Mouse (Mus musculus): ENCODE results near the gene Dynlrb2. TPM values are rescaled to one million over a fixed set of nuclear protein-coding genes. Genes with fewer than 3 reads are reported as not detected.
A peak's percentile ranks its signal among the peaks of the same experiment; 100 is the strongest.

Dynlrb2 gene
- total RNA-seq (2021): 1 to 10 TPM; 4.5 TPM
- long read RNA-seq, transcript Dynlrb2-201 (4 exons, 515 nt): major isoform, 8 of 9 reads
- long read RNA-seq, partial matches to known transcripts: 1 of 9 reads
- long read RNA-seq, other reads (novel, unspliced or antisense): 0 of 9 reads

DNA sequence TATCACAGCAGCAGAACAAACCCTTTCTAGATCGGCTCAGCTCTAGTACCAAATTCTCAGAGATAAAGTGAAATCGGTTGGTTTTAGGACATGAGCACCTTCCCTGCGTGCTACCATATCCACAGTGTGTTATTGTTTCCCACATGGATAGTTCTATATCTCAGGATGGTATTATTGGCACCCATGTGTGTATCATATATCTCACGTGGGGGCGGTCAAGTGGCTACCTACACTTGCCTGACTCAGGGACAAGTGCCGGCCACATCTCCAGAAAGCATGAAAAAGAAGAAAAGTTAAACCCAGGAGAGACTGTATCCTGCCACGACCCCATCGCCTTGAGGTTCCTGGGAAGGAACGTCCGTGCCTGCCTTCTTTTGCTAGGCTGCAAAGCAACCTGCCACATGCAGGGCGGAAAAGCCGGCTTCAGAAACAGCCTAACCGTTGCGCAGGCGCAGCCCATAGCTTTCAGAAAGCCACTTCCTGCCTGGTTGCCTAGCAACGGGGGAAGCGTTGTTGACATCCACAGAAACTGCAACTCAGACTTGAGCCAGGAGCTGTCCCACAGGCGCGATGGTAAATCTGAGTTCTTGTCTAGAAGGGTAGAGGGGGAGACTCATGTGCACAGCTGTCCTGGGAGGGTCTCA lies at the start of gene Dynlrb2:
TSS of gene Dynlrb2 (plus strand) at position 498 of the 644 bp plus-strand sequence.
- peak; percentile 86 to 90 for DNase-seq (ENCODE audit: low spot score in 2 of 2)

DNA sequence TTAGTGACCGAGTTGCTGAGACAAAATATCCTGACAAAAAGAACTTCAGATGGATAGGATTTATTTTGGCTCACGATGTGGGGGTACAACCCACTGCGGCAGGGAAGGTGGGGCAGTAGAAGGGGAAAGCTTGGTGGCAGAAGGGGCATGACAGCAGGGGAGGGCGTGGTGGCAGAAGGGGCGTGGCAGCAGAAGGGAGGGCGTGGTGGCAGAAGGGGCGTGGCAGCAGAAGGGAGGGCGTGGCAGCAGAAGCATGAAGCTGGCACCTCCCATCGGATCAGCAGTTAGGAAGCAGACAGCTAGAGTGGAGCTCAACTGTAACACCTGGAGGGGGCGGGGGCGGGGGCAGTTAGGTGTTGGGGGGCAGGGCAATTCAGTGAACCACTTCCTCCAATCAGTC lies 46.2 kb upstream of the Dynlrb2 start:
- DNase-seq (ENCODE audit: low spot score in 2 of 2): no peak

DNA sequence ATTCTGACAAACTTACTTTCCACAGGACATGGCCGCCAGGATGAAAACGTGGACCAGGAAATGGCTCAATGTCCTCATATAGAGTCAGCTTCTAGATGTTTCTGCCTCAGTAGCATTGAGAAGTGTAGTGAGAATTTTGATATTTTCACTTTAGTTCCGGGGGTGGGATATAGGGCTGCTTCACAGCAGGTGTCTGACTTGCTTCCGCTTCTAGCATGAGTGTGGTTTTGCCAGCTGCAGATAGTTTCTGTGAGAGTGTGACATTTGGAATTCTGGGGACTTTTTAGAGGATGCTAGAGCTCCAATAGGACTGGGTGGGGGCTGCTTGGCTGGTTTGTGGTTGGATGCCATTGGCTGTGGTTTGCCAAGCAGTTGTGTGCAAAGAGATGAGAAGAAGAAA lies 43.3 kb upstream of the Dynlrb2 start:
- DNase-seq (ENCODE audit: low spot score in 2 of 2): no peak

DNA sequence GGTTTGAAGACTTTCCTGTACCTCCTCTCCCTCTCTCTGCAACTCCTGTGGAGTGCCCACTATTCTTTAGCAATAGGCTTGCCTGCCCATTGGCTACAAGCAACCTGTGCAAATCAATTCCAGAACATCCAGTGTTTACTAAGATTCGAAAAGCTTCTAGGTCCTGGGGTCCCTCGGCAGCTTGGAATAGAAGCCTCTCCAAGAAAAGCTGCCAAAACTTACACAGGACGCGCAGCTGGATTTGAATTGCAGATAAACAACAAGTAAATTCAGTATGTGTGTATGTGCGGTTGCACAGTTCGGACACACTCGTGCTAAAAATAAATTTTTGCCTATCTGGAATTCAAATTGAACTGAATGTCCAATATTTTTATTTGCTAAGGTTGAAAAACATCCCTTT lies 38.2 kb upstream of the Dynlrb2 start:
- DNase-seq (ENCODE audit: low spot score in 2 of 2): no peak

DNA sequence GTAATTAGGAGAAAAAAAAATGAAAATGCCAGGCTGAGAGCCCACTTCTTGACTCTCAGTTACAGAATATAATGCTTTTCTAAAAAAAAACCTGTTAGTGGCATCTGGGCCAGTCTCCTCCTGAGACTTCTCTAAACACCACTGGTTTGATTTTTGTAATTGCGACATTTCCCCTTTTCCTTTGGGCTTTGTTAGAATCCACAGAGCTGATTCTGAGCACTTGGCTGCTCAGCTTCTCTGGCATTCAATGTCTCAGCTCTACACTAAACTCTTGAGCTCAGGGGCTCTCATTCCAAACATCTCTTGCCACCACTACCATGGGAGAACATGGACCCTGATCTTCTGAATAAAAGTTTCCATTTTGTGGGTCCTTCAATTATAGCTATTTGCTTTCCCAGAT lies 37.7 kb upstream of the Dynlrb2 start:
- no peak for DNase-seq (ENCODE audit: low spot score in 2 of 2)

DNA sequence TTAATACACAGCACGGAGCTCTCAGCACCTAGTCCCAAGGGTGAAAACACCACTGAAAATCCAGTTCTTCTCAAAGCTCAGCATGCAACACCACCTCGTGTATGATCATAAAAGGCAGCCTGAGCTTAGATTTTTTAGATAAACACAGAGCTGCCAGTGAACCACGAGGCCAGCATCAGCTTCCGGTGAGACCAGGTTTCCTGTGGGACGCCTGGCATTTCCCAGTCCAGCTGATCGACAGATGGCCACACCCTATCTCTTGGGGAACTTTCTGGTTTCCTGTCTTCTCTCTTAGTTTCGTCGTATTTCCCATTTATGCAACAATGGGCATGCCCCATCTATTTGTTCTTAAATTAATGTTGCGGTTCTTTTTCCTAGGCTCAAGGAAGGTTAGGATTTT lies 26.8 kb upstream of the Dynlrb2 start:
- no peak for DNase-seq (ENCODE audit: low spot score in 2 of 2)

DNA sequence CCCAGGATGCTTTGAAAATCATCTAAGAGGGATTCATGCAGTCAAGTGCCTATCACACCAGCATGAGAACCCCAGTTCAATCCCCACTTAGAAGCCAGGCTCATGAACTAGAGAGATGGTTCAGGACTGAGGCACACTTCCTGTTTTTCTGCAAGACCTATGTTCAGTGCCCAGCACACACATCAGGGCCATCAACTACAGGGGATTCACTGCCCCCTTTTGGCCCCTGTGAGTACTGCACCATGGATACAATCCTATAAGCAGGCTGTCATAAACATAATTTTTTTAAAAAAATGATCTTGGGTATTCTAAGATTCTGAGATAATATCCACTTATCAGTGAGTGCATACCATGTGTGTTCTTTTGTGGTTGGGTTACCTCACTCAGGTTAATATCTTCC lies 26.1 kb upstream of the Dynlrb2 start:
- DNase-seq (ENCODE audit: low spot score in 2 of 2): no peak

DNA sequence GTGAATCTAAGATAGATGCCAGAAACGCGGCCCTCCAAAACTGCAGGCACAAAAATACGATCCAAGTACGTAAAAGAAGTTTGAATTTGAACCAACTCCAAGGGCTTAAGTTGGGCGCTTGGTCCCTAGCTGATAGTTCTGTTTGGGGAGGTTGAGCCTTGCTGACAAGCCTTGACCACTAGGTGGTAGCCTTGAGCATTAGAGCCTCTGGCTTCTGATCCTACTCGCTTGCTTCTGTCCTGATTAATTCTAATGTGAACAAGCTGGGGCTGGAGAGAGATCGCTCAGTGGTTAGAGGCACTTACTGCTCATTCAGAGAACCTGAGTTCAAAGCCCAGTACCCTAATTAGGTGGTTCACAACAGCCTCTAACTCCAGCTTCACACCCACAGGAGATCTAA lies 23.9 kb upstream of the Dynlrb2 start:
- DNase-seq (ENCODE audit: low spot score in 2 of 2): peak; percentile 65 to 69

DNA sequence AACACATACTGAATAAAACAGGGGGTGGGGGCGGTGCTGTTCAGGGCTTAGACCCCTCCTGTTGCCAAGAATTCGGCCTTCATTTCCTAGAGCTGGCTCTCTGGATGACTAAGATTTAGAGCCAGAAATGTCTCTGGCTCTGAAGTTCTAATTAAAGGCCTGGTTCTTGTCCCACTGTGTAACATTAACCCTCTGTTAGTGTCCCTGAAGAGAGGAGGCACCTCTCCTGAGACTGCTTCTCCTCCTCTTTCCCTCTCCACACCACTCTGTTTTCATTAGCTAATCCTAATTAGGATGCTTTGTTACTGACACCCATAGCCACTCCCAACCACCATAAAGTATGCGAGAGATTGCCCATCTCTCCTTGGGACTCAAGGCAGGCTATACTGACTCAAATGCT lies 22.0 kb upstream of the Dynlrb2 start:
- DNase-seq (ENCODE audit: low spot score in 2 of 2): no peak

DNA sequence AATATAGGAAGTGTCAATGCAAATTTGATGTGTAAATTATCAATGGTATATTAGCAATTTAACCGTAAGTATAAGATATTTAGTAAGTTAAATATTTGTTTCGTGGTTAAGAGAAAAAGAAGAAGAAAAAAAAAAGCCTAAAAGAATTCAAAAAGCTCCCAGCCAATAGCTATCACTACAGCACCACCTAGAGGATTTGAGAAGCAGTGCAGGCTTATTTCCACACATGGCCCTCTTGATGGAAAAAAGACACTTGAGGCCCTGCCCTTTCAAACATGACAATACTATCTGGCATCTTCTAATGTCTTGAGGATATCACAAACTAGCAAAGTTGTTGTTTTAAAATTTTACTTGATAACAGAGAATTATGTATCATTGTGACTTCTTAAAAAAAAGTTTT lies 20.7 kb upstream of the Dynlrb2 start:
- no peak for DNase-seq (ENCODE audit: low spot score in 2 of 2)

DNA sequence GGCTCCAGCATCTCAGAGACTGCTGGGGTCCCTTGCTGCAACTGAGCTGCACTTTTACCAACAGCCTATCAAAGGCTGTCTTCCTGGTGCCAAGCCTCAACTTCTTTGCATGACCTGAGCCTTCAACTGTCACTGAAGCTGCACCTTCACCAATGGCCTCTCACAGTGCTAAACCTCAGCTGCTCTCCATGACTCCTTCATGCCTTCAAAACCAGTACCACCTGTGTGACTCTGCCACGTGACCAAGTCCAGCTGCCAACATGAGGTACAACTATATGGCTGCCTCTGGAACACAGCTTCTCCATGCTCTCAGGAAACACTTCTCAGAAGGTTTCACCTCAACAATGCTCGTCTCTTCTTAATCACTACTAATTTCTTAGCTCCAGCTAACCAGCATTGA lies 16.2 kb upstream of the Dynlrb2 start:
- no peak for DNase-seq (ENCODE audit: low spot score in 2 of 2)

DNA sequence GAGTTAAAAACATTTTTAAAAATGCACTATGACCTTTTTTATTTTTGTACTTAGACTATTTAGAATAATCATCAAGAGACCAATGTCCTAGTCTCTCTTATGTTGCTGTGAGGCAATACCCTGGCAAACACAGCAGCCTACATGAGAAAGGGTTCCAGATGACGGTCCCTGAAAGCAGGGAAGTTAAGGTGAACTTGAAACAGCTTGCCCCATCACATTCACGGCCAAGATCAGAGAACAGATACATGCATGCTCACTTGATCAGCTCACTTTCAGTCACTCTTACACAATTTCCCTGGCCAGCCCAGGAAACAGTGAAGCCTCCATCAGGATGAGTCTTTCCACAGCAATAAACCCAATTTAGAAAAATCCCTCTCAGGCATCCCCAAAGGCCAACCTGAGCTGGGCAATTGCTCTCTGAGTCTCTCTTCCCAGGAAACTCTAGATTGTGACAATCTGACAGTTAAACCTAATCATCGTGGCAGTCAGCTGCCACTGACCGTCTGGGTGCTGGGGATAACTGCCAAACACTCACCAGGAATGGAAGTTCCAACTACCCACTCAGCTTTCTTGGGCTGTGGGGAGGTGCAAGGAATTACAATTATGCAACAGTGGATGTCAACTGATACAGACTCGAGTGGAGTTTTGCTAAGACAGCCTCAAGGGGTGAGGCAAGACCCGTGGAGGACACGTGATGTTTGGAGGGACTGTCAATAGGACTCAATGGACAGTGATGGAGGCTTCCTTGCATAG lies 4.5 kb upstream of the Dynlrb2 start:
- no peak for DNase-seq (ENCODE audit: low spot score in 2 of 2)

DNA sequence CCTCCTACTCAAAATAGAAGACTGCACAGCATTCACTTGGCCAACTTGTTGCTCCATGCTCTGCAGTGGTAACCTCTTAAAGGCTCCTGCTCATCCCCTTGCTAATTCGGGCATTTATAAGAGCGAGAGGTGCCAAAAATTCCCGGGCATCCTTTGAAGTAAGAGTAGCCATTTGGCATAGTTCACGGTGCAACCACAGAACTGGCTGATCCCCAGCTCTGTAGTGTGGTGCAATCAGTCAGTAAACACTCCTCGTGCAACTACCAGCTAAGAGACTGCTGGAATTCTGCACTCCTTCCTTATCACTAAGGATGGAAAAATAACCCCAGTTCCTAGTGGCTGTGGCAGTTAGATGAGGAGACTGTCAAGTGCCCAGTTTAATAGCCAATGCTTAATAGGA lies 3.9 kb downstream of the Dynlrb2 start:
- peak in 1 of 2 experiments; percentile 18 for DNase-seq (ENCODE audit: low spot score in 2 of 2)

DNA sequence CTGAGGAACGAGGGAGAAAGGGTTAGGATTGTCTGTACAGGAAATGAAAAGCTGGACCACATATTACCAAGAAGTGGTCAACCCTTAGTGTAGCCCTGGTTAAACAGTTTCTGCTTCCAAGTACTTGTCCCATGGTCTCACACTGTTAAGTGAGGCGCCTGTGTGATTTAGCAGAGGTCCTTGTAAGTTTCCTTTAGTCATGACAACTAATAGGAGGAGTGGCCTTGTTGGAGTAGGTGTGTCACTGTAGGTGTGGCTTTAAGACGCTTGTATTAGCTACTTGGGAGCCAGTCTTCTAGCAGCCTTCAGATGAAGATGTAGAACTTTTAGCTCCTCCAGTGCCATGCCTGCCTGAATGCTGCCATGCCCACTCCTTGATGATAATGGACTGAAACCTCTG lies 4.5 kb downstream of the Dynlrb2 start:
- no peak for DNase-seq (ENCODE audit: low spot score in 2 of 2)

DNA sequence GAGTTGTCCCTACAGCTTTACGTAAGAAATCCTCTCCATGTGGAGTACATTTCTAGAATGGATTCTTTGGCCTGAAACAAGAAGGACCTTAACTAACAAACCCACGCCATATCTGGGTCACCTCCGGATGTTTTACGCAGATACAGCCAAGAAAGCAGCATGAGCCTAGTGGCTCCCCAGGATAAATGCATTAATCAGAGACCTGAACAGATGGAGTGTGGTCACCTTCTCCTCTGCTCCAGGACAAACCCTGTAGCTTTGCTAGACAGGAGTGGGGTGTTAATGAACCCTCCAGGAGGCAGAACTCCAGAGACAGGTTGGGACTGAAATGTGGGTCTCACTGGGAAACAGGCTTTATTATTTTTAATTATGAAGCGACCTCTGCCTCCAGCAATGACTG lies 14.9 kb downstream of the Dynlrb2 start:
- no peak for DNase-seq (ENCODE audit: low spot score in 2 of 2)

DNA sequence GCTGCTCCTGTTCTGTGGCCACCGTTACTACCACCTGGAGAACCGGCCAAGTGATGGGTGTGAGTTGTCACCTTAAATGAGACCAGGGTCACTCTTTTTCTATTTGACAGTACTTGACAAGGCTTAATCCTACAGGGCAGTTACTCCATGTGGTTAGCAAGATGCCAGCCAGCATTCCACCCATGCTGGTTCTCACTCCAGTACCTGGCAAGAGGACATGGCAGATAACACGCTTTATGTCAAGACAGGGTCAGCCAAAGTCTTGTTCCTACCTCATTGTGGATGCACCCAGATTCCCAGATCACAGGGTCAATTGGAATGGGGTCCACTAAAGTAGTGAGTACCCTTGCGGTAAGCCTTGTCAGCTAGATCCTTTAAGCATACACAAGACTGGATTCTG lies 16.4 kb downstream of the Dynlrb2 start:
- DNase-seq (ENCODE audit: low spot score in 2 of 2): no peak

DNA sequence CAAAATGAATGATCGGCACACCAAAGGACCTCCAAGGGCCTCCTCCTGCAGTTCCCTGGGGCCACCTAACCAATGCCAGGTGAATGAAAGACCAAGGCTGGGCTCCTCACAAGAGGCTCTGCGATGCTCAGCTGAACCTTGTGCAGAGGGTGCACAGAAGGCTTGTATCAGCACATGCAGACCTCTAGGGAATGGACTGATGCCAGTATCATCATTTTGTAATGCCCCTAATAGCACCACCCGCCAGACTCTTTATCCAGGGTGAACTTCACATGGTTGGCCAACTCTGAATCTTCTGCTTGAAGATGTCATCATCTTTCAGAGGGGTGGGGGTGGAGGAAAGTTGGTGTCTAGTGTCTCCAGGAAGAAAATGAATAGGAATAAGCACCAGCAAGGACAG lies 16.9 kb downstream of the Dynlrb2 start:
- no peak for DNase-seq (ENCODE audit: low spot score in 2 of 2)

DNA sequence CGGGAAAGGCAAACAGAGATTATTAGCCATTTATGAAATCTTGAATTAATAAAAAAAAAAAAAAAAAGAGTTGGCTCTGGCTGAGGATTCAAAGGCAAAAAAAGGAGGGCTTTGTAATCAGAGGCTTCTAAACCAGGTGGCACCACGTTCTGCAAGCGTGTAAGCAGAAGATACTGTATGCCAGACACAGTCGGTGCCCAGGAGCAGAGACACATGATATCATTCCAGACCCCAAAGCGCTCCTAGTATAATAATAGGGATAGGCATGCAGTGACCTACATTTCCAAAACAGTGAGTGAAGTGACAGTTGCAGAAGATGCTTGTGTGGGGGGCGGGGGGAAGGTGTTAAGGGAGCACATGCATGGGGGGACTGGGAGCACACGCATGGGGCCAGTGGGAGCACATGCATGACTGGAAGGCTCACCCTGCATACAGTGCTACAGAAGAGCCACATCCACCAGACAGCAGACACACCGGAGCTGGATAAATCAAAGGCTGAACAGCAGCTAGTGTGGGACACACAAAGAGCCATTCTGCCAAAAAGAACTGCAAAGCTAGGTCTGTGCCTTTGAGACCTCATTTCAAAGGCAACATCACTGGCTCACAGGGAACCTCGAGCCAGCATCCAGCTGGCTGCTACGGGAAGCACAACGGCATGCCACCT lies 17.5 kb downstream of the Dynlrb2 start:
- no peak for DNase-seq (ENCODE audit: low spot score in 2 of 2)

DNA sequence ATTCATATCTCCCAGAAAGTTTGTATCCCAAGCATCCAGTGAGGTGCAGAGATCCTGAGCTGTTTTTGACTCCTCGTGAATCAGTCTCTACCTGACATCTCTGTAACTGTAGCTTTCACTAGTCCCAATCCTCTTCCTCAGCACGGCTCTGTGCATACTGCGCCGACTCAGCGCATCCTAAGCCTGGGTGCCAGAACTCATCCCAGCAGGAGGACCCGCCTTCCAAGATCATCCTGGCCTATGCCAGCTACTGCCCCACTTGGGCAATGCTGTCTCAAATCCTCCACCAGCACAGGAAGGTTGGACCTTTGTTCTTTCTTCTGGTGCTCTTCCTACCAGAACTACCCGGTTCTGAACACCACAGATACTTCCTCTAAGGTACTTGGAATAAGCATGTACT lies 20.1 kb downstream of the Dynlrb2 start:
- DNase-seq (ENCODE audit: low spot score in 2 of 2): no peak

DNA sequence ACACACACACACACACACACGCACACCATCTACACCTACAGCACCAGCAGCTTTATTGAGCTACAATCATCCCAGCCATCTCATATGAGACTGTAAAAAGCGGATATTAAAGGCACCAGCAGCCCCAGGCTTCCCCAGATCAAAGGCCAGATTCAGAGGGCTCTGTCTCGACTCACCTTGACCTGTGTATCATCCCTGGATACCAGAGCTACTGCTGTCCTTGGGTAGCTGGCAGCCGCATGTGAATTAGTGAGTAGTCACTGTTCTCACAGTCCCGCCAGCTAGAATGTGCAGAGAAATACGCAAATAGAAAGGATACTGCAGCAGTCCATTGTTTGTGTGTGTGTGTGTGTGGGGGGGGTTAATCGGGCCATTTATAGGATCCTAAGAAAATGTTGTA lies 24.0 kb downstream of the Dynlrb2 start:
- no peak for DNase-seq (ENCODE audit: low spot score in 2 of 2)

DNA sequence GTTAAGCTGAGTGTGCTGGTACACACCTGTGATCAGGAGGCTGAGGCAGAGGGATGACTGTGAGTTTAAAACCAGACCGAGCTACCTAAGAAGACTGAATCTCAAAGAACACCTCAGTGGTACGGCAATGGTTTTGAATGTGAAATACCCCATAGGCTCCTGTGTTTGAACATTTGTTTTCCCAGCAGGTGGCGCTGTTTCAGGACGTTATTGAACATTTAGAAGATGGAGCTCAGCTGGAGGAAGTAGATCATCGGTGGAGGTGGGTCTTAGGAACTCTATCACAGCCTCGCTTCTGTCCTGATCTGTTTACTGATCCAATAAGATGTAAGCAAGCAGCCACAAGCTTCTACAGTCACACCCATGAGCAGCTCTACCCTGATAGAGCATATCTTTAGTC lies 28.3 kb downstream of the Dynlrb2 start:
- DNase-seq (ENCODE audit: low spot score in 2 of 2): no peak

DNA sequence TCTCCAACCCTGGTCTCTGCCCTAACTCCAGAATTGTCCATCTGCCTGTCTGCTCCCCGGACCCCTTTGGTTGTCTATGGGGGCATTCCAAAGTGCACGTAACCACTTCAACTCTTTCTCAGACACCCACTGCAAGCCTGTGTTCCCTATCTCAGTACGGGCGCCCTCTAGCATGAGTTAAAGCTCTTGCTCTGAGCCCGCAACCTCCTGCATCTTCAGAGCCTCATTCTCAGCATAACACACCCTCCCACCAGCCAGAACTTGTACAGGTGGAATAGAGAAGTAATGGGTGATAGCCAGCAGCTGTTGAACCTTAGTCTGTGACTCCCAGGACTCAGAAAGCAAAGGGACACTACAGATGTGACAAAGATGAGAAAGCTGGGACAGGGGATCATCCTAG lies 32.0 kb downstream of the Dynlrb2 start:
- no peak for DNase-seq (ENCODE audit: low spot score in 2 of 2)

All from layer of hippocampus, postnatal 10 days (tissue).